24 mouse cellular contexts compared by ENCODE assay signal in the genomic region with DNA sequence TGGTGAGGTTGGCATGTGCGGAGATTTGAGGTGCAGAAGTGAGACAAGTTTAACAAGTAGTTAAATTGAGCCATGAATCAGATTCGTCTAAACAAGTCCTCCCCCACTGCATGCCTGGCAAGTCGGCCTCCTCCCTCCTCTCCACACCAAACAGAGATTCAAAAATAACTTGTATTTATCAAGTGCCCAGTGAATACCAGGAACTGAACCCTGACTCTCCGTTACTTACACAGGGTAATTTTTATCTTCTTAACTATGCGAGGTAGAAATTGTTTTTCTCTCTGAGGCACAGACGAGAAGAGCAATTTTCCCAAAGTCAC. TPM values are rescaled to one million over a fixed set of nuclear protein-coding genes. Genes with fewer than 3 reads are reported as not detected.
DNase-seq lines count a peak whose midpoint lies in the region; ATAC-seq and TF ChIP-seq lines count a peak whose summit lies in the region.
"Had no signal": no experiment of that assay in that cellular context is flagged by ENCODE, and none has a peak within 500 bp of the region (broad histone marks: within the 10 kb centered on the region; RNA-seq: fewer than 3 reads in every experiment).

No protein-coding gene starts in this region.

- no peak for DNase-seq in gastrocnemius, adult 2 months
- DNase-seq in gastrocnemius, adult 18-20 months (ENCODE audit: low spot score), result no peak
- peak; percentile 18 to 21 for DNase-seq in lung, adult 18-20 months
- DNase-seq in lung, postnatal 36 days, result no peak
- DNase-seq in heart, embryonic 10.5 days (ENCODE audit: low spot score), result no peak
- DNase-seq in heart, postnatal 10 days, result peak; percentile 40 to 44
- no peak for DNase-seq in right cerebral cortex, postnatal 10 days (ENCODE audit: low spot score in 2 of 2)
- DNase-seq: cerebellum, adult 9-11 months; embryo, embryonic 11 days; forebrain, postnatal 0 days; thymus, postnatal 14 days had no signal

- no peak for TF ChIP-seq CTCF in gastrocnemius, adult 2 months (IDR thresholded peaks at IDR 0.05)

- no peak for ATAC-seq in neural tube, embryonic 15.5 days (ENCODE audit: low FRiP score)
- ATAC-seq: forebrain, postnatal 0 days; intestine, embryonic 16.5 days; liver, embryonic 12.5 days; midbrain, embryonic 16.5 days had no signal

- H3K4me2 ChIP-seq in neural tube, embryonic 15.5 days, result no peak overlapping the region
- H3K4me2 ChIP-seq: hindbrain, embryonic 15.5 days; liver, embryonic 12.5 days had no signal

- 31% methylated on average over 6 of the region's 6 CpGs for whole genome bisulfite sequencing in heart, embryonic 10.5 days
- WGBS in neural tube, embryonic 15.5 days, result 69% methylated on average over 6 of the region's 6 CpGs

- 0 out of 2 replicates have a peak overlapping the region, but pooled peaks have one; percentile 28 for H3K27ac ChIP-seq in gastrocnemius, adult 2 months
- H3K27ac ChIP-seq in heart, embryonic 10.5 days, result peak overlapping the region; percentile 71; the same call in 1 of the 2 replicates
- H3K27ac ChIP-seq in neural tube, embryonic 15.5 days (replicated peaks), result no peak overlapping the region
- H3K27ac ChIP-seq: hindbrain, embryonic 15.5 days; liver, embryonic 12.5 days; lung, embryonic 15.5 days; stomach, postnatal 0 days had no signal

- intact Hi-C loops in gastrocnemius, adult 2 months (cut with DNase I), result no loop called here
- intact Hi-C loops in heart, postnatal 10 days (cut with DNase I), result no loop called here

- H3K4me1 ChIP-seq in heart, embryonic 10.5 days, result peaks cover 16% of the 10 kb centered on the region
- H3K4me1 ChIP-seq in neural tube, embryonic 15.5 days, result no peaks in the 10 kb centered on the region; the same call in 1 of the 2 replicates
- H3K4me1 ChIP-seq: liver, embryonic 12.5 days; lung, embryonic 15.5 days had no signal

- H3K9me3 ChIP-seq in heart, embryonic 10.5 days, result no peaks in the 10 kb centered on the region
- no peaks in the 10 kb centered on the region for H3K9me3 ChIP-seq in neural tube, embryonic 15.5 days (replicated peaks)
- H3K9me3 ChIP-seq: hindbrain, embryonic 15.5 days; liver, embryonic 12.5 days; lung, embryonic 15.5 days had no signal

- no peak overlapping the region for H3K4me3 ChIP-seq in gastrocnemius, adult 2 months
- peak overlapping the region; percentile 7; the same call in 1 of the 2 replicates for H3K4me3 ChIP-seq in heart, embryonic 10.5 days
- H3K4me3 ChIP-seq in neural tube, embryonic 15.5 days (replicated peaks), result no peak overlapping the region
- H3K4me3 ChIP-seq: erythroblast, embryonic 14.5 days; hindbrain, embryonic 15.5 days; liver, embryonic 12.5 days; lung, embryonic 15.5 days had no signal

- no peaks in the 10 kb centered on the region for H3K27me3 ChIP-seq in heart, embryonic 10.5 days (ENCODE audit: insufficient read depth, poor library complexity, severe bottlenecking)
- H3K27me3 ChIP-seq in neural tube, embryonic 15.5 days (replicated peaks), result no peaks in the 10 kb centered on the region
- H3K27me3 ChIP-seq: lung, embryonic 15.5 days had no signal

- H3K36me3 ChIP-seq in heart, embryonic 10.5 days, result peaks cover 4% of the 10 kb centered on the region; the same call in 1 of the 2 replicates
- H3K36me3 ChIP-seq in neural tube, embryonic 15.5 days, result no peaks in the 10 kb centered on the region
- H3K36me3 ChIP-seq: hindbrain, embryonic 15.5 days; liver, embryonic 12.5 days; lung, embryonic 15.5 days had no signal

- H3K9ac ChIP-seq in neural tube, embryonic 15.5 days (replicated peaks), result no peak overlapping the region
- H3K9ac ChIP-seq: forebrain, postnatal 0 days; hindbrain, embryonic 15.5 days; liver, embryonic 12.5 days; lung, embryonic 15.5 days had no signal

RNA-seq across cellular contexts. Expression of a gene that starts 36.1 kb away (rescaled TPM):
- 10 to 100 TPM; 29.0 to 30.8 TPM for total RNA-seq in gastrocnemius, adult 2 months (2021)
- total RNA-seq in gastrocnemius, adult 18-20 months (2021), result 10 to 100 TPM; 29.5 to 33.3 TPM
- polyA plus RNA-seq in heart, embryonic 10.5 days (2016; fragmentation: Nextera tagmentation; extraction: Ambion mirVana), result 5.5 and 6.0 TPM in 2 replicates
- total RNA-seq in heart, postnatal 10 days (2021), result 10 to 100 TPM; 21.0 to 21.7 TPM
- polyA plus RNA-seq in neural tube, embryonic 15.5 days (2015; fragmentation: Nextera tagmentation; extraction: Ambion mirVana), result 8.2 and 8.4 TPM in 2 replicates

RNA-seq across cellular contexts. Expression of a gene that starts 46.5 kb away (rescaled TPM):
- total RNA-seq in gastrocnemius, adult 2 months (2021), result not detected
- not detected for total RNA-seq in gastrocnemius, adult 18-20 months (2021)
- 1.9 and 8.8 TPM in 2 replicates for polyA plus RNA-seq in heart, embryonic 10.5 days (2016; fragmentation: Nextera tagmentation; extraction: Ambion mirVana)
- not detected for total RNA-seq in heart, postnatal 10 days (2021)
- 0.13 and 0.31 TPM in 2 replicates for polyA plus RNA-seq in neural tube, embryonic 15.5 days (2015; fragmentation: Nextera tagmentation; extraction: Ambion mirVana)
- total RNA-seq: gastrocnemius, postnatal 10 days; heart, postnatal 14 days; left cerebral cortex, postnatal 36 days; megakaryocyte, adult 5-6 weeks; MEL had no signal
- polyA plus RNA-seq: erythroblast, embryonic 14.5 days; liver, embryonic 12.5 days; lung, embryonic 15.5 days; stomach, postnatal 0 days had no signal

RNA-seq across cellular contexts. Expression of a gene that starts 53.1 kb away (rescaled TPM):
- total RNA-seq in gastrocnemius, adult 2 months (2021), result 10 to 100 TPM; 11.0 to 13.3 TPM
- total RNA-seq in gastrocnemius, adult 18-20 months (2021), result 10 to 100 TPM; 10.1 to 11.0 TPM
- 12.3 and 13.6 TPM in 2 replicates for polyA plus RNA-seq in heart, embryonic 10.5 days (2016; fragmentation: Nextera tagmentation; extraction: Ambion mirVana)
- total RNA-seq in heart, postnatal 10 days (2021), result 10 to 100 TPM; 17.7 to 19.7 TPM
- polyA plus RNA-seq in neural tube, embryonic 15.5 days (2015; fragmentation: Nextera tagmentation; extraction: Ambion mirVana), result 7.1 and 9.1 TPM in 2 replicates

Comparison
In these comparisons a context has a peak if more than half of its experiments do, and no peak if none do; other contexts are left out.
1. DNase-seq: peak in lung, adult 18-20 months (2 of 2) and heart, postnatal 10 days (2 of 2); none in gastrocnemius, adult 2 months (single experiment), gastrocnemius, adult 18-20 months (single experiment), lung, postnatal 36 days (single experiment), heart, embryonic 10.5 days (single experiment) and right cerebral cortex, postnatal 10 days (0 of 2).